In genomic region chr4:138127371-138127770, GRCm38 (mm10) we compare ENCODE assay signal across 18 mouse cellular contexts.
"Had no signal": no experiment of that assay in that cellular context is flagged by ENCODE, and none has a peak within 500 bp of the region (broad histone marks: within the 10 kb centered on the region; RNA-seq: fewer than 3 reads in every experiment).

No protein-coding gene starts in this region.

- H3K4me3 ChIP-seq: midbrain, embryonic 10.5 days; midbrain, embryonic 13.5 days; midbrain, embryonic 15.5 days; myocyte; neural tube, embryonic 13.5 days; neural tube, embryonic 15.5 days had no signal

- H3K27ac ChIP-seq: midbrain, embryonic 10.5 days; midbrain, embryonic 13.5 days; midbrain, embryonic 15.5 days; neural tube, embryonic 13.5 days; neural tube, embryonic 15.5 days had no signal

- H3K4me1 ChIP-seq: midbrain, embryonic 10.5 days had no signal

- ATAC-seq: midbrain, embryonic 13.5 days; midbrain, embryonic 15.5 days had no signal

- H3K4me2 ChIP-seq: lung, embryonic 14.5 days; midbrain, embryonic 13.5 days; midbrain, embryonic 15.5 days; neural tube, embryonic 13.5 days; neural tube, embryonic 15.5 days had no signal

- H3K27me3 ChIP-seq: midbrain, embryonic 13.5 days; midbrain, embryonic 15.5 days; neural tube, embryonic 13.5 days; neural tube, embryonic 15.5 days had no signal

- DNase-seq: lung, adult 18-20 months; lung, embryonic 14.5 days; lung, postnatal 10 days; lung, postnatal 4 days; retina, postnatal 1 day; right cerebral cortex, adult 18-20 months; right cerebral cortex, postnatal 25 days; right cerebral cortex, postnatal 4 days; spleen, adult 18-20 months; thymus, adult 18-20 months; thymus, postnatal 14 days; thymus, postnatal 36 days had no signal

- H3K9ac ChIP-seq: lung, embryonic 14.5 days; midbrain, embryonic 13.5 days; midbrain, embryonic 15.5 days; neural tube, embryonic 13.5 days; neural tube, embryonic 15.5 days had no signal

- H3K9me3 ChIP-seq: midbrain, embryonic 10.5 days; midbrain, embryonic 13.5 days; midbrain, embryonic 15.5 days; neural tube, embryonic 13.5 days; neural tube, embryonic 15.5 days had no signal
